Mouse (Mus musculus) intestine, embryonic 16.5 days (tissue): ENCODE measurements around the gene Dusp27. TPM values are rescaled to one million over a fixed set of nuclear protein-coding genes. Genes with fewer than 3 reads are reported as not detected.

Experiments
- ATAC-seq: fragments of 200-750 bp; cut with Nextera tagmentation; 2 replicates; pipeline ENCODE4 v1.8.0; 2017; ENCODE audit warnings: moderate TSS enrichment, moderate library complexity
- H3K27ac ChIP-seq: fragments of 300-500 bp; sonication (generic); 2 replicates; pipeline ENCODE4 v1.5.1; 2014; ENCODE audit warnings: mild to moderate bottlenecking, low read length
- H3K27me3 ChIP-seq: fragments of 300-500 bp; sonication (generic); replicated peaks from 2 replicates; pipeline ENCODE4 v1.6.1; 2014; ENCODE audit warnings: low read length, control low read depth, mixed read lengths; ENCODE audit not compliant: control insufficient read depth, insufficient read depth
- H3K36me3 ChIP-seq: fragments of 300-500 bp; sonication (generic); 2 replicates; pipeline ENCODE4 v1.6.1; 2014; ENCODE audit warnings: low read length, control low read depth; ENCODE audit not compliant: control insufficient read depth, insufficient read depth
- H3K4me1 ChIP-seq: fragments of 300-500 bp; sonication (generic); 2 replicates; pipeline ENCODE4 v1.6.1; 2014; ENCODE audit warnings: low read length, control low read depth, mixed read lengths; ENCODE audit not compliant: control insufficient read depth, insufficient read depth
- H3K4me2 ChIP-seq: fragments of 300-500 bp; sonication (generic); 2 replicates; pipeline ENCODE4 v1.6.1; 2014; ENCODE audit warnings: low read depth, low read length, control low read depth
- H3K4me3 ChIP-seq: fragments of 300-500 bp; sonication (generic); 2 replicates; pipeline ENCODE4 v1.5.1; 2014; ENCODE audit warnings: mild to moderate bottlenecking, low read length
- H3K9ac ChIP-seq: fragments of 300-500 bp; sonication (generic); 2 replicates; pipeline ENCODE4 v1.6.1; 2014; ENCODE audit warnings: low read depth, low read length
- H3K9me3 ChIP-seq: fragments of 300-500 bp; sonication (generic); 2 replicates; pipeline ENCODE4 v1.6.1; 2016; ENCODE audit warnings: low read length, control low read depth; ENCODE audit not compliant: control insufficient read depth
- WGBS: fragments of 180-500 bp; shearing (Covaris S2); extraction: QIAGEN DNeasy Blood & Tissue Kit; methylation state at CpG from one replicate; pipeline ENCODE4 v1.1.7; 2014; 5-methylcytosine and 5-hydroxymethylcytosine counted together
- polyA plus RNA-seq: library from polyadenylated mRNA; unstranded; fragments of >200 nt; fragmentation: Nextera tagmentation; extraction: Ambion mirVana; gene quantifications from 2 replicates; pipeline ENCODE4 v1.2.1, GENCODE M21; 2015

Dusp27 gene
- polyA plus RNA-seq, 1 experiment from 2014 or later: 1.7 TPM

DNA sequence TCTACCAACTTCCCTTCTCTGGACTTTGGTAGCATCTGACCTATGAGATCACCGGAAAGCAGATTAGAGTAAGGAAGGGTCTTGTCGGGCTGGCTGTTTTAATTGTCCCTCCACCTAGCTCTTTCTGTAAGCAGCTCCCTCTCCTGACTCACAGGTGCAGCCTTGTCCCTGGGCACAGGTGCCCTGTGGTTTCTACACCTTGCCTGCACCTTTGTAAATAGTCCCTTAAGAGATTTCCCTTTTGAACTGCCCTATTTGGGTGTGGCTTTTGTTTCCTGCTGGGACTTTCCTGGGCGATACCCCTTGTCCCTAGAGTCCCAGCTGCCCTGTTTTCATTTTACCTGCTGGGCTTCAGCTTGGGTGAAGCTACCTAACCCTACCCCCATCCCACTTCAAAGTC is 33.3 kb downstream of the Dusp27 start:
- H3K9me3 ChIP-seq: no peaks in the 10 kb centered on the region
- H3K9ac ChIP-seq: no peak overlapping the region
- no peaks in the 10 kb centered on the region for H3K36me3 ChIP-seq
- no peaks in the 10 kb centered on the region for H3K27me3 ChIP-seq
- no peak overlapping the region for H3K27ac ChIP-seq
- WGBS: 68% methylated on average over 3 of the region's 3 CpGs
- H3K4me1 ChIP-seq: no peaks in the 10 kb centered on the region
- H3K4me3 ChIP-seq: no peak overlapping the region
- H3K4me2 ChIP-seq: no peak overlapping the region
- no peak for ATAC-seq

DNA sequence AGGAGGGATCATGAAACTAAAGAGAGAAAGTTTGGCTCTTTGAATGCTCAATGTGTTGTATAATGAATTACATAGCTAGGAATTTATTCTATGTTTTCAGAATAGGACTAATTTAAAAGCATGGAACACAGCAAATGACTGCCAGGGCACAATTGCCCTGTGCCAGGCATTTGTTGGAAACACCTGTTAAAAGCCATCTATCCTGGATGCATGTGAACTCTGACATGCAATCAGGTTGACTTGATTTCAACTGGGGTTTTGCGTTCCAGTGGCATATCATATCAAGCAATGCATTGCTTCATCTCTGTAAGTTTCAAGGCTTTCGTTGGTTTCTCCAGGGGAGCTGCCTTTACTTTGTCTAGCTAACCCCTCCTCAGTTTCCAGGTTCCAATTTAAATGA is 37.4 kb downstream of the Dusp27 start:
- Histone ChIP-seq H3K9me3 (no peaks in the 10 kb centered on the region), H3K27me3 (no peaks in the 10 kb centered on the region), H3K4me2 (no peak overlapping the region), H3K4me1 (no peaks in the 10 kb centered on the region), H3K27ac (no peak overlapping the region), H3K36me3 (no peaks in the 10 kb centered on the region), H3K4me3 (no peak overlapping the region), H3K9ac (no peak overlapping the region)
- no peak for ATAC-seq
- 78% methylated on average over 2 of the region's 2 CpGs for WGBS

GRCm38 (mm10) chr1:166089739-166090138 is 38.0 kb downstream of the Dusp27 start:
- WGBS: 37% methylated on average over 4 of the region's 4 CpGs
- peak; percentile 26; the same call in 1 of the 2 replicates for ATAC-seq
- no peaks in the 10 kb centered on the region for H3K4me1 ChIP-seq
- no peak overlapping the region for H3K4me3 ChIP-seq
- H3K27me3 ChIP-seq: no peaks in the 10 kb centered on the region
- no peaks in the 10 kb centered on the region for H3K36me3 ChIP-seq
- no peak overlapping the region for H3K9ac ChIP-seq
- no peak overlapping the region for H3K4me2 ChIP-seq
- H3K27ac ChIP-seq: no peak overlapping the region
- H3K9me3 ChIP-seq: no peaks in the 10 kb centered on the region

GRCm38 (mm10) chr1:166089337-166089736 is 38.4 kb downstream of the Dusp27 start:
- Histone ChIP-seq H3K9me3 (no peaks in the 10 kb centered on the region), H3K27ac (no peak overlapping the region), H3K4me2 (no peak overlapping the region), H3K27me3 (no peaks in the 10 kb centered on the region), H3K9ac (no peak overlapping the region), H3K4me1 (no peaks in the 10 kb centered on the region), H3K4me3 (no peak overlapping the region), H3K36me3 (no peaks in the 10 kb centered on the region)
- 47% methylated on average over 3 of the region's 3 CpGs for WGBS
- ATAC-seq: no peak

GRCm38 (mm10) chr1:166088446-166089170 is 39.1 kb downstream of the Dusp27 start:
- ATAC-seq: no peak
- Histone ChIP-seq H3K4me1 (no peaks in the 10 kb centered on the region), H3K27me3 (no peaks in the 10 kb centered on the region), H3K36me3 (no peaks in the 10 kb centered on the region), H3K9me3 (no peaks in the 10 kb centered on the region), H3K9ac (no peak overlapping the region), H3K4me2 (no peak overlapping the region), H3K4me3 (no peak overlapping the region), H3K27ac (no peak overlapping the region)
- WGBS: 55% methylated on average over 19 of the region's 19 CpGs

- peak; percentile 42; the same call in 1 of the 2 replicates for ATAC-seq
- WGBS: 68% methylated on average over 6 of the region's 6 CpGs
- H3K4me3 ChIP-seq: no peak overlapping the region
- no peaks in the 10 kb centered on the region for H3K36me3 ChIP-seq
- no peaks in the 10 kb centered on the region for H3K4me1 ChIP-seq
- no peak overlapping the region for H3K4me2 ChIP-seq
- H3K27ac ChIP-seq: no peak overlapping the region
- H3K9me3 ChIP-seq: no peaks in the 10 kb centered on the region
- no peak overlapping the region for H3K9ac ChIP-seq
- H3K27me3 ChIP-seq: no peaks in the 10 kb centered on the region
These were observed 50.5 kb downstream of the Dusp27 start for GRCm38 (mm10) chr1:166077052-166077735.

DNA sequence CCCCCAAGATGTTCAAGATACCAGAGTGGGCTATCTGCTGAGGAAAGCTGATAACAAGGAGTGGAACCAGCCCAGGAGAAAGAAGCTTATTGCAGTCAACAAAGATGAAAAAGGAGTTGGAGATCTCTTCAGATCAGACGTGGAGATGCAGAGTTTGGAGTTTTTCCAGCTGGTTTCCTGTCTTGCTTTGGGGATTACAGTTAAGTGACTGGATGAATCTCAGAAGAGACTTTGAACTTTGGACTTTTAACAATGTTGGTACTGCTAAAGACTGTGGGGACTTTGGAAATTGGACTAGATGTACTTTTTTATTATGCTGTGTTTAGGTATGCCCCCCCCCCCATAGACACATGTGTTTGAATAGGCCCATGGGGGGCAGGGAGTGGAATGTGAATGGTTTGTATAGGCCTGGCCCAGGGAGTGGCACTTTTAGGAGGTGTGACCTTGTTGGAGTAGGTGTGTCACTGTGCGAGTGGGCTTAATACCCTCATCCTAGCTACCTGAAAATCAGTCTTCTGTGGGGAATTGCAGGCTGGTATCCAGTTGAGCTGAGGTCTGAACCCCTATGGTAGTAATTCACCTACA is 59.8 kb downstream of the Dusp27 start:
- WGBS: 61% methylated on average over 2 of the region's 2 CpGs
- peak; percentile 59 for ATAC-seq
- H3K9ac ChIP-seq: no peak overlapping the region
- H3K27ac ChIP-seq: no peak overlapping the region
- H3K4me2 ChIP-seq: no peak overlapping the region
- no peaks in the 10 kb centered on the region for H3K9me3 ChIP-seq
- H3K4me1 ChIP-seq: no peaks in the 10 kb centered on the region
- no peaks in the 10 kb centered on the region for H3K27me3 ChIP-seq
- H3K4me3 ChIP-seq: no peak overlapping the region
- H3K36me3 ChIP-seq: no peaks in the 10 kb centered on the region

DNA sequence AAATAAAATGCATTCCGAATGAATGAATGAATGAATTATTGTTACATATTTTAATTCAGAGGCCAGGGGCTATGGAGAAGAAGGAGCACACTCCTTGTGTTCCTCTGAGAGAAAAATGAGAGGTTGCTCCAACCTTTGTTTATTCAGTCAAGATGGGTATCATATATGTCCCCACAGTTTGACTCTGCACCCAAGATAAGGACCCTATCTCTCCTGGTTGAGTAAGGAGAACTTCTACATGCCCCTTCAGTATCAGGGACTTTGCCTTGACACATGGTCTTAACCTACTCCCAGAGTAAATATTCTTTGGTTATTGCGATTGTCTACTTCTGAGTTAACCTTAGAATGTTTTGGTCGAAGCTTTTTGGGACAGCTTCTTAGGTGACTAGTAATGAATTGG is 63.9 kb downstream of the Dusp27 start:
- no peak overlapping the region for H3K4me3 ChIP-seq
- WGBS: 90% methylated on average over 3 of the region's 3 CpGs

GRCm38 (mm10) chr1:166061532-166061931 is 66.2 kb downstream of the Dusp27 start:
- no peak for ATAC-seq
- H3K4me2 ChIP-seq: no peak overlapping the region
- no peak overlapping the region for H3K9ac ChIP-seq
- no peaks in the 10 kb centered on the region for H3K36me3 ChIP-seq
- H3K27me3 ChIP-seq: no peaks in the 10 kb centered on the region
- WGBS: 45% methylated on average over 3 of the region's 3 CpGs
- no peaks in the 10 kb centered on the region for H3K9me3 ChIP-seq
- no peak overlapping the region for H3K27ac ChIP-seq
- no peak overlapping the region for H3K4me3 ChIP-seq
- 0 out of 2 replicates have a peak, but pooled peaks cover 2% of the 10 kb centered on the region for H3K4me1 ChIP-seq

More for the DNA sequence above, 63.9 kb downstream of the Dusp27 start:
- ATAC-seq: peak; percentile 55
- Histone ChIP-seq H3K4me2 (no peak overlapping the region), H3K9me3 (no peaks in the 10 kb centered on the region), H3K36me3 (no peaks in the 10 kb centered on the region), H3K27ac (no peak overlapping the region), H3K9ac (no peak overlapping the region), H3K27me3 (no peaks in the 10 kb centered on the region), H3K4me1 (0 out of 2 replicates have a peak, but pooled peaks cover 2% of the 10 kb centered on the region)
